Mouse (Mus musculus) heart, adult 2 months (tissue): ENCODE results near the gene Evi2a.
A peak's percentile ranks its signal among the peaks of the same experiment; 100 is the strongest.

ENCODE experiments used
- CTCF ChIP-seq: fragments of 200-600 bp; IDR thresholded peaks from 2 replicates; pipeline ENCODE4 v1.8.1; 2022; ENCODE audit warnings: antibody characterized with exemption, mild to moderate bottlenecking, moderate library complexity
- EP300 ChIP-seq: fragments of 200-500 bp; IDR thresholded peaks from 2 replicates; pipeline ENCODE4 v1.6.1; 2011; ENCODE audit warnings: low read depth, low read length, control low read depth; ENCODE audit not compliant: insufficient read depth
- POLR2A ChIP-seq: fragments of 200-500 bp; IDR thresholded peaks from 2 replicates; pipeline ENCODE4 v1.6.1; 2011; ENCODE audit warnings: mild to moderate bottlenecking, low read depth, low read length, control low read depth; ENCODE audit not compliant: insufficient read depth

- TF ChIP-seq EP300 (no peak), CTCF (0 out of 2 replicates have a peak, but pooled peaks have one; percentile 2), POLR2A (no peak)
These were observed 8.5 kb downstream of the Evi2a start for GRCm38 (mm10) chr11:79521930-79522329.
